Mouse (Mus musculus): ENCODE data around the gene Ccdc163. TPM values are rescaled to one million over a fixed set of nuclear protein-coding genes. Genes with fewer than 3 reads are reported as not detected.

Gene Ccdc163
- polyA plus RNA-seq, 1 experiment from 2014 or later, result 9.1 TPM

GRCm38 (mm10) chr4:116683957-116684356 is 24.4 kb upstream of the Ccdc163 start:
- no peaks in the 10 kb centered on the region for H3K36me3 ChIP-seq (ENCODE audit: control insufficient read depth, insufficient read depth)
- no peaks in the 10 kb centered on the region for H3K27me3 ChIP-seq (replicated peaks; ENCODE audit: control insufficient read depth, insufficient read depth, low read length)
- no peak overlapping the region for H3K4me3 ChIP-seq (ENCODE audit: low read depth, low read length)
- H3K4me2 ChIP-seq (replicated peaks; ENCODE audit: low read depth), result 0 out of 2 replicates have a peak overlapping the region, but pooled peaks have one; percentile 21
- peaks cover 3% of the 10 kb centered on the region; the same call in 1 of the 2 replicates for H3K4me1 ChIP-seq (replicated peaks; ENCODE audit: control insufficient read depth, insufficient read depth, low read length)
- no peak for ATAC-seq
- no peak overlapping the region for H3K27ac ChIP-seq (ENCODE audit: low read depth, low read length)
- TF ChIP-seq CTCF (IDR thresholded peaks at IDR 0.05; ENCODE audit: low read depth), result no peak
- no peak overlapping the region for H3K9ac ChIP-seq (ENCODE audit: low read depth, low read length)
- H3K9me3 ChIP-seq (ENCODE audit: control insufficient read depth), result no peaks in the 10 kb centered on the region
- 38% methylated on average over 4 of the region's 4 CpGs for WGBS

- peak overlapping the region; percentile 77 for H3K4me3 ChIP-seq (ENCODE audit: low read depth, low read length)
These were observed 23.6 kb upstream of the Ccdc163 start for GRCm38 (mm10) chr4:116684665-116685064.

GRCm38 (mm10) chr4:116685402-116686061 is 22.8 kb upstream of the Ccdc163 start, which contains the start of gene Prdx1:
Gene Prdx1 (plus strand): TSS chr4:116685544.
- Histone ChIP-seq H3K4me3 (ENCODE audit: low read depth, low read length) (peak within 1 kb of the TSS; percentile 77), H3K9ac (ENCODE audit: low read depth, low read length) (peak within 1 kb of the TSS; percentile 72), H3K4me1 (replicated peaks; ENCODE audit: control insufficient read depth, insufficient read depth, low read length) (peaks cover 3% of the 10 kb centered on the region; the same call in 1 of the 2 replicates), H3K27ac (ENCODE audit: low read depth, low read length) (peak within 1 kb of the TSS; percentile 97), H3K4me2 (replicated peaks; ENCODE audit: low read depth) (peak within 1 kb of the TSS; percentile 68), H3K36me3 (ENCODE audit: control insufficient read depth, insufficient read depth) (peaks cover 9% of the 10 kb centered on the region; the same call in 1 of the 2 replicates), H3K27me3 (replicated peaks; ENCODE audit: control insufficient read depth, insufficient read depth, low read length) (no peaks in the 10 kb centered on the region), H3K9me3 (ENCODE audit: control insufficient read depth) (no peaks in the 10 kb centered on the region)
- ATAC-seq, result peak; percentile 92
- peak; percentile 94 for TF ChIP-seq CTCF (IDR thresholded peaks at IDR 0.05; ENCODE audit: low read depth)
- WGBS, result under 1% methylated on average over 56 of the region's 56 CpGs

More at GRCm38 (mm10) chr4:116684665-116685064, 23.6 kb upstream of the Ccdc163 start:
- H3K27ac ChIP-seq (ENCODE audit: low read depth, low read length), result peak overlapping the region; percentile 97
- H3K27me3 ChIP-seq (replicated peaks; ENCODE audit: control insufficient read depth, insufficient read depth, low read length), result no peaks in the 10 kb centered on the region
- ATAC-seq, result no peak
- TF ChIP-seq CTCF (IDR thresholded peaks at IDR 0.05; ENCODE audit: low read depth), result no peak
- H3K9me3 ChIP-seq (ENCODE audit: control insufficient read depth), result no peaks in the 10 kb centered on the region
- H3K36me3 ChIP-seq (ENCODE audit: control insufficient read depth, insufficient read depth), result peaks cover 5% of the 10 kb centered on the region; the same call in 1 of the 2 replicates
- H3K4me2 ChIP-seq (replicated peaks; ENCODE audit: low read depth), result peak overlapping the region; percentile 68; the same call in 1 of the 2 replicates
- peaks cover 3% of the 10 kb centered on the region; the same call in 1 of the 2 replicates for H3K4me1 ChIP-seq (replicated peaks; ENCODE audit: control insufficient read depth, insufficient read depth, low read length)
- H3K9ac ChIP-seq (ENCODE audit: low read depth, low read length), result no peak overlapping the region; the same call in 1 of the 2 replicates
- whole genome bisulfite sequencing, result 65% methylated on average over 2 of the region's 2 CpGs

- ATAC-seq, result no peak
- Histone ChIP-seq H3K9me3 (ENCODE audit: control insufficient read depth) (no peaks in the 10 kb centered on the region), H3K36me3 (ENCODE audit: control insufficient read depth, insufficient read depth) (peaks cover 20% of the 10 kb centered on the region; the same call in 1 of the 2 replicates), H3K4me3 (ENCODE audit: low read depth, low read length) (peak overlapping the region; percentile 77; the same call in 1 of the 2 replicates), H3K27me3 (replicated peaks; ENCODE audit: control insufficient read depth, insufficient read depth, low read length) (no peaks in the 10 kb centered on the region), H3K4me1 (replicated peaks; ENCODE audit: control insufficient read depth, insufficient read depth, low read length) (peaks cover 3% of the 10 kb centered on the region; the same call in 1 of the 2 replicates), H3K4me2 (replicated peaks; ENCODE audit: low read depth) (peak overlapping the region; percentile 68), H3K27ac (ENCODE audit: low read depth, low read length) (no peak overlapping the region), H3K9ac (ENCODE audit: low read depth, low read length) (no peak overlapping the region)
- no peak for TF ChIP-seq CTCF (IDR thresholded peaks at IDR 0.05; ENCODE audit: low read depth)
- WGBS, result 20% methylated on average over 1 of the region's 1 CpGs
These were observed 21.3 kb upstream of the Ccdc163 start for GRCm38 (mm10) chr4:116687041-116687440.

- 69% methylated on average over 4 of the region's 4 CpGs for WGBS
- ATAC-seq, result no peak
- H3K4me2 ChIP-seq (replicated peaks; ENCODE audit: low read depth), result no peak overlapping the region
- TF ChIP-seq CTCF (IDR thresholded peaks at IDR 0.05; ENCODE audit: low read depth), result no peak
- H3K9me3 ChIP-seq (ENCODE audit: control insufficient read depth), result no peaks in the 10 kb centered on the region
- no peak overlapping the region for H3K4me3 ChIP-seq (ENCODE audit: low read depth, low read length)
- H3K27me3 ChIP-seq (replicated peaks; ENCODE audit: control insufficient read depth, insufficient read depth, low read length), result no peaks in the 10 kb centered on the region
- peaks cover 37% of the 10 kb centered on the region for H3K36me3 ChIP-seq (ENCODE audit: control insufficient read depth, insufficient read depth)
- H3K27ac ChIP-seq (ENCODE audit: low read depth, low read length), result no peak overlapping the region
- peaks cover 3% of the 10 kb centered on the region; the same call in 1 of the 2 replicates for H3K4me1 ChIP-seq (replicated peaks; ENCODE audit: control insufficient read depth, insufficient read depth, low read length)
- H3K9ac ChIP-seq (ENCODE audit: low read depth, low read length), result no peak overlapping the region
These were observed 18.9 kb upstream of the Ccdc163 start for GRCm38 (mm10) chr4:116689309-116689876.

GRCm38 (mm10) chr4:116692146-116692545 is 16.2 kb upstream of the Ccdc163 start:
- Histone ChIP-seq H3K4me3 (ENCODE audit: low read depth, low read length) (no peak overlapping the region), H3K27ac (ENCODE audit: low read depth, low read length) (no peak overlapping the region), H3K4me1 (replicated peaks; ENCODE audit: control insufficient read depth, insufficient read depth, low read length) (no peaks in the 10 kb centered on the region; the same call in 1 of the 2 replicates), H3K9me3 (ENCODE audit: control insufficient read depth) (no peaks in the 10 kb centered on the region), H3K27me3 (replicated peaks; ENCODE audit: control insufficient read depth, insufficient read depth, low read length) (no peaks in the 10 kb centered on the region), H3K4me2 (replicated peaks; ENCODE audit: low read depth) (no peak overlapping the region), H3K9ac (ENCODE audit: low read depth, low read length) (no peak overlapping the region), H3K36me3 (ENCODE audit: control insufficient read depth, insufficient read depth) (peaks cover 55% of the 10 kb centered on the region)
- whole genome bisulfite sequencing, result 89% methylated on average over 2 of the region's 2 CpGs
- no peak for TF ChIP-seq CTCF (IDR thresholded peaks at IDR 0.05; ENCODE audit: low read depth)
- ATAC-seq, result no peak
